Mouse (Mus musculus) midbrain, embryonic 16.5 days (tissue): Measurements from ENCODE around the gene Col13a1. TPM values are rescaled to one million over a fixed set of nuclear protein-coding genes. Genes with fewer than 3 reads are reported as not detected.

Experiments
- ATAC-seq: fragments of 200-750 bp; cut with Nextera tagmentation; 2 replicates; pipeline ENCODE4 v1.8.0; 2017; ENCODE audit warnings: moderate TSS enrichment
- H3K27ac ChIP-seq: fragments of 300-500 bp; sonication (generic); 2 replicates; pipeline ENCODE4 v1.5.1; 2014; ENCODE audit warnings: mild to moderate bottlenecking, low read length, mixed read lengths
- H3K27me3 ChIP-seq: fragments of 300-500 bp; sonication (generic); 2 replicates; pipeline ENCODE4 v1.6.1; 2014; ENCODE audit warnings: low read depth, low read length, mixed read lengths; ENCODE audit not compliant: control insufficient read depth, insufficient read depth
- H3K36me3 ChIP-seq: fragments of 300-500 bp; sonication (generic); 2 replicates; pipeline ENCODE4 v1.6.1; 2014; ENCODE audit warnings: mild to moderate bottlenecking, low read length, moderate library complexity, mixed read lengths; ENCODE audit not compliant: control insufficient read depth, insufficient read depth
- H3K4me1 ChIP-seq: fragments of 300-500 bp; sonication (generic); 2 replicates; pipeline ENCODE4 v1.6.1; 2014; ENCODE audit warnings: mild to moderate bottlenecking, low read length, mixed read lengths; ENCODE audit not compliant: control insufficient read depth, insufficient read depth
- H3K4me2 ChIP-seq: fragments of 300-500 bp; sonication (generic); 2 replicates; pipeline ENCODE4 v1.6.1; 2014; ENCODE audit warnings: mild to moderate bottlenecking, low read length, mixed read lengths
- H3K4me3 ChIP-seq: fragments of 300-500 bp; sonication (generic); 2 replicates; pipeline ENCODE4 v1.5.1; 2014; ENCODE audit warnings: low read depth, mild to moderate bottlenecking, low read length, moderate library complexity, mixed read lengths
- H3K9ac ChIP-seq: fragments of 300-500 bp; sonication (generic); 2 replicates; pipeline ENCODE4 v1.6.1; 2014; ENCODE audit warnings: low read depth, low read length, mixed read lengths
- H3K9me3 ChIP-seq: fragments of 300-500 bp; sonication (generic); replicated peaks from 2 replicates; pipeline ENCODE4 v1.6.1; 2014; ENCODE audit warnings: mild to moderate bottlenecking, low read length, mixed read lengths; ENCODE audit not compliant: control insufficient read depth, poor library complexity, severe bottlenecking
- WGBS: fragments of 180-500 bp; shearing (Covaris S2); extraction: QIAGEN DNeasy Blood & Tissue Kit; methylation state at CpG from one replicate; pipeline ENCODE4 v1.1.7; 2014; 5-methylcytosine and 5-hydroxymethylcytosine counted together
- polyA plus RNA-seq: library from polyadenylated mRNA; unstranded; fragments of >200 nt; fragmentation: Nextera tagmentation; extraction: Ambion mirVana; gene quantifications from 2 replicates; pipeline ENCODE4 v1.2.1, GENCODE M21; 2015

Col13a1 gene
- polyA plus RNA-seq, 1 experiment from 2014 or later = 1.5 TPM

DNA sequence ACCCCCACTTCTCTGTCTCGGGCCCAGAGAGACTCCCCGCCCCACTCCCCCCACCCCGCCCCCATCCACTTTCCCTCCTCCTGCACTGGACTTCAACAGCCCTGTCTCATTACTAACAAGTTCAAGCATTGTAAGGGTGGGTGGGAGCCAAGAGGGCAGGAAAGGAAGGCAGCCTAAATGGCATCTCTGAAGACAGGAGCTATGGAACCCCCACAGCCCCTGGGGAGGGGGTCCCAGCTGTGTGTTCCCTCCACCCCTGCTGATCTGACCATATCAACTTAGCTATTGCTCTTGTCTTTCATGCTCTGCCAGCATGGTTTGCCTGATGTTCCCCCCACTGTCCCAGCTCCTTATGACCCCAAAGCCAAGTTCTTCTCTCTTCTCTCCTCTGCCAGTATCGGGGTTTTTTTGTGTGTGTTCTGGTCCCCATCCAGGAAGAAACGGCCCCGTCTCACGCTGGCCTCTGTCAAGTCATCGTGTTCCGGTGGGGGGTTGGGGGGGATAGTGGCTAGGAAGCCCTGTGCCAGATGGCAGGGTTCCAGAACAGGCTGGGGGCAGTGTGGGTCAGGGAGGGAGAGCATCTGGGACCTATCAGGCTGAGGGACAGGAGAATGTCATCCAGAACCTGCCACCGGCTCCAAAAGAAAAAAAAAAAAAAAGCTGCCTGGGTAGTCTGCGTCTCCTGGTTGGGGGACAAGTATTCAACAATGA is 58.1 kb downstream of the Col13a1 start:
- no peaks in the 10 kb centered on the region for H3K36me3 ChIP-seq
- H3K27me3 ChIP-seq = no peaks in the 10 kb centered on the region
- WGBS = 46% methylated on average over 11 of the region's 11 CpGs
- H3K9me3 ChIP-seq = no peaks in the 10 kb centered on the region
- no peak for ATAC-seq
- H3K4me2 ChIP-seq = no peak overlapping the region
- H3K27ac ChIP-seq = no peak overlapping the region
- no peaks in the 10 kb centered on the region; the same call in 1 of the 2 replicates for H3K4me1 ChIP-seq
- H3K9ac ChIP-seq = no peak overlapping the region
- H3K4me3 ChIP-seq = no peak overlapping the region

- 45% methylated on average over 13 of the region's 13 CpGs for whole genome bisulfite sequencing
- Histone ChIP-seq H3K27ac (no peak overlapping the region), H3K27me3 (no peaks in the 10 kb centered on the region), H3K4me1 (no peaks in the 10 kb centered on the region; the same call in 1 of the 2 replicates), H3K9me3 (peaks cover 2% of the 10 kb centered on the region; the same call in 1 of the 2 replicates), H3K4me2 (no peak overlapping the region), H3K4me3 (no peak overlapping the region), H3K9ac (no peak overlapping the region), H3K36me3 (no peaks in the 10 kb centered on the region)
- no peak for ATAC-seq
These were observed 58.8 kb downstream of the Col13a1 start for GRCm38 (mm10) chr10:61919924-61920654.

- Histone ChIP-seq H3K4me1 (no peaks in the 10 kb centered on the region; the same call in 1 of the 2 replicates), H3K4me3 (no peak overlapping the region), H3K9ac (no peak overlapping the region), H3K27me3 (no peaks in the 10 kb centered on the region), H3K4me2 (no peak overlapping the region), H3K9me3 (peaks cover 8% of the 10 kb centered on the region; the same call in 1 of the 2 replicates), H3K27ac (no peak overlapping the region), H3K36me3 (no peaks in the 10 kb centered on the region)
- 81% methylated on average over 4 of the region's 4 CpGs for WGBS
- ATAC-seq = no peak
These were observed 59.4 kb downstream of the Col13a1 start for GRCm38 (mm10) chr10:61919496-61919895.

DNA sequence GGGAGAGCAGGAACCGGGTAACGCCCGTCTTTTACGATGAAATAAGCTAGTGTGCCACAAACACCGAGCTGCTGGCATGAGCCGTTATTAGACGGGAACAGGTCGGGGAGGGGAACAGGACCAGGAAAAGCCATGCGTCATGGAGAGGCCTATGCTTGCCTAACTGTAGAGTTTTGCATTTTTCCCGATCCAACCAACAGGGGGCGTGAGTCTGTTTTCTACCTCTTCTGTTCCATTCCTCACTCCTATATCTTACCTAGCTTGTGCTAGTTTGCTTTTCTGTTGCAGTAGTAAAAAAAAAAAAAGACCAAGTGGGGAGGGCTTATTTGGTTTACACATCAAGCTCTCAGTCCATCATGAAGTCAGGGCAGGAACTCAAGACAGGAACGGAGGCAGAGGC is 61.8 kb downstream of the Col13a1 start:
- ATAC-seq = no peak
- Histone ChIP-seq H3K9ac (no peak overlapping the region), H3K4me1 (no peaks in the 10 kb centered on the region; the same call in 1 of the 2 replicates), H3K4me3 (no peak overlapping the region), H3K36me3 (no peaks in the 10 kb centered on the region), H3K9me3 (peaks cover 18% of the 10 kb centered on the region; the same call in 1 of the 2 replicates), H3K4me2 (no peak overlapping the region), H3K27me3 (no peaks in the 10 kb centered on the region), H3K27ac (no peak overlapping the region)
- 95% methylated on average over 12 of the region's 12 CpGs for WGBS

DNA sequence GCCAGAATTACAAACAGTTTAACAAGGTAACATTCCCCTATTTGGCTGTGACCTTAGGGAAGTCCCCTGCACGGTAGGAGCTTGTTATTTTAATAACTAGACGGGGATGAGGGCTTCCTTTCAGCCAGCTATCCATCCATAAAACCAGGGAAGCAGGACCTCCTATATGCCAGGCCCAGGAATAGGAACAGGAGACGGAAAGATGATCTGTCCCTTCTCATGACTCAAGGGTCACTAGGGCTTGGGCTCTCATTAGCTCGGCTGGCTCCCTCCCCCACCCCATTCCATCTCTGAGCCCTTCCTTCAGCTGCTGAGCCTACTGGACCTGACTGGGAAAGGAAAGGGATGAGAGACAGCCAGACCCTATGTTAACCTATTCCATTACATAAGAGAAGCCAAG is 67.1 kb downstream of the Col13a1 start:
- no peak overlapping the region for H3K9ac ChIP-seq
- ATAC-seq = no peak
- no peak overlapping the region for H3K4me3 ChIP-seq
- no peak overlapping the region for H3K4me2 ChIP-seq
- no peaks in the 10 kb centered on the region for H3K4me1 ChIP-seq
- peaks cover 18% of the 10 kb centered on the region; the same call in 1 of the 2 replicates for H3K9me3 ChIP-seq
- no peak overlapping the region for H3K27ac ChIP-seq
- no peaks in the 10 kb centered on the region for H3K27me3 ChIP-seq
- no peaks in the 10 kb centered on the region for H3K36me3 ChIP-seq
- 77% methylated on average over 4 of the region's 4 CpGs for WGBS

GRCm38 (mm10) chr10:61909004-61909403 is 69.9 kb downstream of the Col13a1 start:
- H3K4me2 ChIP-seq = no peak overlapping the region
- no peaks in the 10 kb centered on the region for H3K4me1 ChIP-seq
- WGBS = 82% methylated on average over 3 of the region's 3 CpGs

DNA sequence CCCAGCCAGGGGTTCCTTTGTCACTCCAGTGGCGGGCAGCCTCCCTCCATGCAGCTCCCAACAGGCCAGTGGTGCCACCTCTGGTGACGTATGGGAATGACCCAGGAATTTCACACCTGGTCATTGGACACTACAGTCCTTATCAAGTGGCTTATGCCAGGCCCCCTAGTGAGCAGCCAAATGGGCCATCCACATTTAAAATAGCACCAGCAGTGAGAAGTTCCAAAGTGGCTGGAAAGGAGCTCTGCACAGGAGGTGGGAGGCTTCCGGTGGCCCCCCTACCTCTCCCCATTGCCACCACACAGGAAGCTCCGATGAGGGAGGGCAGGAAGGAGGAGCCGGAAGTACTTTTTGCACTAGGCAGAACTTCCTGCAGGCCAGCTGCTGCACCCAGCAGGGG is 72.7 kb downstream of the Col13a1 start:
- Histone ChIP-seq H3K27ac (no peak overlapping the region), H3K9ac (no peak overlapping the region), H3K4me3 (no peak overlapping the region), H3K4me1 (no peaks in the 10 kb centered on the region), H3K9me3 (no peaks in the 10 kb centered on the region; the same call in 1 of the 2 replicates), H3K27me3 (no peaks in the 10 kb centered on the region), H3K4me2 (no peak overlapping the region), H3K36me3 (no peaks in the 10 kb centered on the region)
- ATAC-seq = no peak
- WGBS = 46% methylated on average over 5 of the region's 5 CpGs

More at GRCm38 (mm10) chr10:61909004-61909403, 69.9 kb downstream of the Col13a1 start:
- H3K27ac ChIP-seq = no peak overlapping the region
- H3K9me3 ChIP-seq = peaks cover 8% of the 10 kb centered on the region; the same call in 1 of the 2 replicates
- no peak overlapping the region for H3K9ac ChIP-seq
- no peak for ATAC-seq
- no peak overlapping the region for H3K4me3 ChIP-seq
- H3K27me3 ChIP-seq = no peaks in the 10 kb centered on the region
- H3K36me3 ChIP-seq = no peaks in the 10 kb centered on the region

DNA sequence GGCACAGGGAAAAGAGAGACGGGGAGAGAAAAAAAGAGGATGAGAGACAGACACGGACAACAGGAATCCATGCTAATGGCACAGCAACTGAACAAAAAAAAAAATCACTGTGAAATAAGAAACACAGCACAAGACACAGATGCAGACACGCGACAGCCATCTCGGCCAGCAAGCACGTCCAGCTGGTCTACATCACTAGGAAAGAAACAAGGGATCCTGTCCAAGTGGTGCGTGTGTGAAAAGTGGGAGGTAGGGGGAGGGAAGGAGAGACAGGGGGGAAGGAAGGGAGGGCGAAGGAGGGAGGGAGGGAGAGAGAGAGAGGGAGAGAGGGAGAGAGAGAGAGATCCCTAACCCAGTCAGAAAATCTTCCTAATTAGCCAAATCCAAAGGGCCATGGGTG is 73.6 kb downstream of the Col13a1 start:
- H3K9me3 ChIP-seq = no peaks in the 10 kb centered on the region; the same call in 1 of the 2 replicates
- no peak for ATAC-seq
- H3K27me3 ChIP-seq = no peaks in the 10 kb centered on the region
- H3K9ac ChIP-seq = no peak overlapping the region
- H3K4me2 ChIP-seq = no peak overlapping the region
- no peak overlapping the region for H3K27ac ChIP-seq
- no peaks in the 10 kb centered on the region for H3K36me3 ChIP-seq
- H3K4me1 ChIP-seq = no peaks in the 10 kb centered on the region
- 52% methylated on average over 8 of the region's 8 CpGs for WGBS
- H3K4me3 ChIP-seq = no peak overlapping the region

- H3K4me2 ChIP-seq = no peak overlapping the region
- H3K9ac ChIP-seq = no peak overlapping the region
- no peaks in the 10 kb centered on the region for H3K9me3 ChIP-seq
- H3K4me1 ChIP-seq = no peaks in the 10 kb centered on the region
- H3K27ac ChIP-seq = no peak overlapping the region
- 82% methylated on average over 6 of the region's 6 CpGs for WGBS
- no peaks in the 10 kb centered on the region for H3K27me3 ChIP-seq
- H3K36me3 ChIP-seq = no peaks in the 10 kb centered on the region
- no peak overlapping the region for H3K4me3 ChIP-seq
- ATAC-seq = no peak
These were observed 80.8 kb downstream of the Col13a1 start for GRCm38 (mm10) chr10:61898116-61898515.
